Mouse (Mus musculus) hindbrain, embryonic 14.5 days (tissue): ENCODE results near the gene Ddx19b. TPM values are rescaled to one million over a fixed set of nuclear protein-coding genes. Genes with fewer than 3 reads are reported as not detected.

ENCODE experiments used
- ATAC-seq: fragments of 200-750 bp; cut with Nextera tagmentation; 2 replicates; pipeline ENCODE4 v1.8.0; 2017; ENCODE audit warnings: moderate number of reproducible peaks, mild to moderate bottlenecking, moderate TSS enrichment, moderate library complexity; ENCODE audit not compliant: low FRiP score
- DNase-seq: peaks from one replicate; pipeline ENCODE4 v3.0.0-alpha.2; 2015; ENCODE audit warnings: low spot score
- H3K27ac ChIP-seq: fragments of 300-500 bp; sonication (generic); 2 replicates; pipeline ENCODE4 v1.5.1; 2014; ENCODE audit warnings: mild to moderate bottlenecking, moderate library complexity
- H3K27me3 ChIP-seq: fragments of 300-500 bp; sonication (generic); 2 replicates; pipeline ENCODE4 v1.6.1; 2014; ENCODE audit warnings: mild to moderate bottlenecking, low read length, mixed read lengths; ENCODE audit not compliant: control insufficient read depth, insufficient read depth
- H3K36me3 ChIP-seq: fragments of 300-500 bp; sonication (generic); replicated peaks from 2 replicates; pipeline ENCODE4 v1.6.1; 2014; ENCODE audit not compliant: control insufficient read depth, insufficient read depth
- H3K4me1 ChIP-seq: fragments of 300-500 bp; sonication (generic); replicated peaks from 2 replicates; pipeline ENCODE4 v1.6.1; 2014; ENCODE audit warnings: antibody characterized with exemption, low read length, mixed read lengths; ENCODE audit not compliant: control insufficient read depth, insufficient read depth
- H3K4me2 ChIP-seq: fragments of 300-500 bp; sonication (generic); replicated peaks from 2 replicates; pipeline ENCODE4 v1.6.1; 2014; ENCODE audit warnings: mild to moderate bottlenecking, moderate library complexity
- H3K4me3 ChIP-seq: fragments of 300-500 bp; sonication (generic); replicated peaks from 2 replicates; pipeline ENCODE4 v1.5.1; 2014; ENCODE audit warnings: mild to moderate bottlenecking, low read length
- H3K9ac ChIP-seq: fragments of 300-500 bp; sonication (generic); 2 replicates; pipeline ENCODE4 v1.6.1; 2014
- H3K9me3 ChIP-seq: fragments of 300-500 bp; sonication (generic); 2 replicates; pipeline ENCODE4 v1.6.1; 2016; ENCODE audit warnings: low read length; ENCODE audit not compliant: control insufficient read depth
- WGBS: fragments of 180-500 bp; shearing (Covaris S2); extraction: QIAGEN DNeasy Blood & Tissue Kit; methylation state at CpG from one replicate; pipeline ENCODE4 v1.1.7; 2014; 5-methylcytosine and 5-hydroxymethylcytosine counted together
- polyA plus RNA-seq: library from polyadenylated mRNA; unstranded; fragments of >200 nt; fragmentation: Nextera tagmentation; extraction: Ambion mirVana; gene quantifications from 2 replicates; pipeline ENCODE4 v1.2.1, GENCODE M21; 2014

The Ddx19b gene
- polyA plus RNA-seq, 1 experiment from 2014 or later, result 8.1 TPM

- Histone ChIP-seq H3K4me3 (no peak overlapping the region), H3K27ac (no peak overlapping the region), H3K9ac (no peak overlapping the region), H3K4me2 (no peak overlapping the region), H3K36me3 (peaks cover 99% of the 10 kb centered on the region), H3K9me3 (no peaks in the 10 kb centered on the region), H3K4me1 (no peaks in the 10 kb centered on the region), H3K27me3 (no peaks in the 10 kb centered on the region)
- 47% methylated on average over 2 of the region's 2 CpGs for WGBS
- no peak for ATAC-seq
- no peak for DNase-seq
Measured at GRCm38 (mm10) chr8:111044003-111044734, 12.6 kb upstream of the Ddx19b start.

GRCm38 (mm10) chr8:111042546-111042945 is 11.0 kb upstream of the Ddx19b start:
- Histone ChIP-seq H3K27ac (no peak overlapping the region), H3K9me3 (no peaks in the 10 kb centered on the region), H3K36me3 (peaks cover 99% of the 10 kb centered on the region), H3K27me3 (no peaks in the 10 kb centered on the region), H3K4me2 (no peak overlapping the region), H3K9ac (no peak overlapping the region), H3K4me1 (no peaks in the 10 kb centered on the region), H3K4me3 (no peak overlapping the region)
- ATAC-seq (no peak), DNase-seq (no peak)
- WGBS, result 95% methylated on average over 19 of the region's 19 CpGs

- ATAC-seq (no peak), DNase-seq (no peak)
- Histone ChIP-seq H3K27me3 (no peaks in the 10 kb centered on the region; the same call in 1 of the 2 replicates), H3K4me3 (no peak overlapping the region), H3K4me2 (no peak overlapping the region), H3K27ac (no peak overlapping the region), H3K9ac (no peak overlapping the region), H3K9me3 (no peaks in the 10 kb centered on the region), H3K36me3 (peaks cover 54% of the 10 kb centered on the region), H3K4me1 (peaks cover 15% of the 10 kb centered on the region)
- 96% methylated on average over 15 of the region's 15 CpGs for WGBS
Measured at GRCm38 (mm10) chr8:111036591-111036990, 5.0 kb upstream of the Ddx19b start.

- Histone ChIP-seq H3K4me2 (peak overlapping the region; percentile 77), H3K4me1 (peaks cover 15% of the 10 kb centered on the region), H3K9me3 (no peaks in the 10 kb centered on the region), H3K36me3 (peaks cover 32% of the 10 kb centered on the region), H3K4me3 (peak overlapping the region; percentile 67), H3K27ac (peak overlapping the region; percentile 87), H3K9ac (peak overlapping the region; percentile 77), H3K27me3 (no peaks in the 10 kb centered on the region; the same call in none of the 2 replicates)
- ATAC-seq (0 out of 2 replicates have a peak, but pooled peaks have one; percentile 14), DNase-seq (peak; percentile 52)
- WGBS, result 22% methylated on average over 12 of the region's 12 CpGs
Measured at GRCm38 (mm10) chr8:111034276-111034675, 2.7 kb upstream of the Ddx19b start.

GRCm38 (mm10) chr8:111033482-111034215 is 2.1 kb upstream of the Ddx19b start:
- peaks cover 25% of the 10 kb centered on the region for H3K36me3 ChIP-seq
- H3K27me3 ChIP-seq, result no peaks in the 10 kb centered on the region; the same call in none of the 2 replicates
- 5% methylated on average over 37 of the region's 37 CpGs for WGBS
- H3K4me2 ChIP-seq, result peak overlapping the region; percentile 77
- DNase-seq (peak; percentile 99), ATAC-seq (peak; percentile 98)
- peak overlapping the region; percentile 67 for H3K4me3 ChIP-seq
- peak overlapping the region; percentile 77 for H3K9ac ChIP-seq
- no peaks in the 10 kb centered on the region for H3K9me3 ChIP-seq
- peaks cover 15% of the 10 kb centered on the region for H3K4me1 ChIP-seq
- peak overlapping the region; percentile 87 for H3K27ac ChIP-seq

DNA sequence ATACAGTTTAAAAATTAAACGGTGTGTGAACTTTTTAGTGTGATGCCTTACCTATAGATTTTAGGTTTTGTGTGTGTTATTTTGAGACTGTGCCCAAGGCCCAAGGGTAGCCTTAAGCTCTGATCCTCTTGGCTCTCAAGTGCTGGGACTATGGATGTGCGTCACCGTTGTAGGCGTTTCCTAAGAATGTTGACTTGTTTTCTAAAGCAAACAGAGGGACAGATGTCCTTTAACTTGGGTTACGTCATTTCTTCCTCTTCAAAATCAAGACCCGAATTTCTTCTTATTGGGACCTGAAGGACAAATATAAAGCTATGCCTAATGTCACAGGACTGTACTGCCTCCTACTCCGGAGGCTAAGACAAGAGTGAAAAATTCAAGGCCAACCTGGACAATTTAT is 1.4 kb upstream of the Ddx19b start, which contains the start of gene Aars:
Gene Aars, plus strand, starts transcription at position 229 of the 400 bp plus-strand sequence.
- 98% methylated on average over 7 of the region's 7 CpGs for WGBS
- peak within 1 kb of the TSS; percentile 77 for H3K9ac ChIP-seq
- no peak for ATAC-seq

DNA sequence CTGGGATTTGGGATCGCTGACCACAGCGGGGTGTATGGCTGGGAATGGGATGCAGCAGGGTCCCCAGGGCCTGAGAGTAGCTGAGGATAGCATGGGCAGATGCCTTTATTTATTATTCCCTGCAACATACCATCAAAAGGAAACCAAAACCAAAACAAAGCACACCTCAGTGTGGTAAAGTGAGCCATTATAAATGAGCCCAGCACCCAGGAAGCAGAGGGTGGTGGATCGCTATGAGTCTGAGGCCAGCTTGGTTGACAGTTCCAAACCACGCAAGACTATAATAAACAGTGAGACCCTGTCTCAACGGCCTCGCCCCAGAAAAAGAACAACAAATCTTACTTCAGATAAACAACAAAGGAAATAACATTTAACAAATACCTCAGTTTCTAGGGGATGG is 1.5 kb downstream of the Ddx19b start:
- Histone ChIP-seq H3K4me1 (peaks cover 11% of the 10 kb centered on the region), H3K4me2 (no peak overlapping the region), H3K27me3 (no peaks in the 10 kb centered on the region; the same call in none of the 2 replicates), H3K9ac (no peak overlapping the region), H3K27ac (no peak overlapping the region), H3K9me3 (no peaks in the 10 kb centered on the region), H3K36me3 (no peaks in the 10 kb centered on the region), H3K4me3 (no peak overlapping the region)
- WGBS, result 81% methylated on average over 6 of the region's 6 CpGs
- no peak for DNase-seq
- ATAC-seq, result no peak

More for the DNA sequence above, 1.4 kb upstream of the Ddx19b start, which contains the start of gene Aars:
- H3K27me3 ChIP-seq, result no peaks in the 10 kb centered on the region; the same call in none of the 2 replicates
- no peak for DNase-seq
- peak within 1 kb of the TSS; percentile 77 for H3K4me2 ChIP-seq
- H3K4me3 ChIP-seq, result peak within 1 kb of the TSS; percentile 67
- peaks cover 18% of the 10 kb centered on the region for H3K4me1 ChIP-seq
- H3K36me3 ChIP-seq, result peaks cover 18% of the 10 kb centered on the region
- H3K27ac ChIP-seq, result peak within 1 kb of the TSS; percentile 87
- no peaks in the 10 kb centered on the region for H3K9me3 ChIP-seq

GRCm38 (mm10) chr8:111029589-111029988 is 2.0 kb downstream of the Ddx19b start:
- ATAC-seq (no peak), DNase-seq (no peak)
- Histone ChIP-seq H3K9me3 (no peaks in the 10 kb centered on the region), H3K27ac (no peak overlapping the region), H3K4me3 (no peak overlapping the region), H3K9ac (no peak overlapping the region), H3K27me3 (no peaks in the 10 kb centered on the region; the same call in none of the 2 replicates), H3K4me2 (no peak overlapping the region), H3K4me1 (peaks cover 7% of the 10 kb centered on the region), H3K36me3 (no peaks in the 10 kb centered on the region)
- 55% methylated on average over 4 of the region's 4 CpGs for WGBS

GRCm38 (mm10) chr8:111027391-111027937 is 4.1 kb downstream of the Ddx19b start:
- peak overlapping the region; percentile 78 for H3K4me2 ChIP-seq
- H3K27me3 ChIP-seq, result no peaks in the 10 kb centered on the region; the same call in none of the 2 replicates
- WGBS, result 1% methylated on average over 31 of the region's 31 CpGs
- peak overlapping the region; percentile 55; the same call in 1 of the 2 replicates for H3K27ac ChIP-seq
- H3K4me1 ChIP-seq, result peaks cover 4% of the 10 kb centered on the region; the same call in 1 of the 2 replicates
- DNase-seq (peak; percentile 88), ATAC-seq (peak; percentile 88)
- no peaks in the 10 kb centered on the region for H3K9me3 ChIP-seq
- peak overlapping the region; percentile 48 for H3K4me3 ChIP-seq
- peak overlapping the region; percentile 68 for H3K9ac ChIP-seq
- no peaks in the 10 kb centered on the region for H3K36me3 ChIP-seq
